Mouse (Mus musculus): ENCODE measurements at regions not wholly inside any gene's neighbourhood (a gene's known extent, or its start where the extent isn't known, plus 50 kb on each side); places are given as distances from the start of the nearest gene placed in this dataset.

- peak; percentile 5 for DNase-seq
These were observed 354.1 kb downstream of the Cdh7 start for GRCm38 (mm10) chr1:110336303-110336702.
